Mouse (Mus musculus): ENCODE data around the gene Ctsa. TPM values are rescaled to one million over a fixed set of nuclear protein-coding genes. Genes with fewer than 3 reads are reported as not detected.
A peak's percentile ranks its signal among the peaks of the same experiment; 100 is the strongest.
"Not testable (repeated sequence)": the region's sequence is repeated elsewhere in the genome, so short reads cannot be mapped to it uniquely, and the experiment has no call there.

The Ctsa gene
- total and polyA plus RNA-seq, 2 experiments from 2014 or later, result 101 to 110 TPM

DNA sequence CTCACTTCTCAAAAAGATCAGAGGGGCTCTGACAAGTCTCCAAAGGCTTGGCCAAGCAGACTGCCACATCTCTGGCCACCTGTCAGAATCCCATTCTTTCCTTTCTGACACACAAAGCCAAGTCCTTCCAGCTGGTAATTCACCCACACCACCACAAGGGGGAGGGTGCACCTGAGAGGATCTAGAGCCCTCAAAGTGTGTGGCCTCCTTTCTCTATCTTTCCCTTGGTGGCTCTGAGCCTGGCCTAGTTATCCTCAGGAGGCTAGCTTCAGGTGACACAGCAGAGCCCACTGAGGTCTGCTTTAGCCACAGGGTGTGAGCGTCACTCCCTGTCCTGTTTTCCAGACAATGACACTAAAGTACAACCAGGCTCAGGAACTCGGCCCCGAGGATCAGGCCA is 39.4 kb upstream of the Ctsa start:
- Histone ChIP-seq H3K27ac (ENCODE audit: low read depth, low read length) (no peak overlapping the region), H3K4me2 (ENCODE audit: low read depth, low read length, poor library complexity, severe bottlenecking) (no peak overlapping the region), H3K4me3 (ENCODE audit: low read depth, low read length) (no peak overlapping the region), H3K4me1 (ENCODE audit: insufficient read depth, low read length) (no peaks in the 10 kb centered on the region), H3K27me3 (ENCODE audit: insufficient read depth, low read length) (no peaks in the 10 kb centered on the region), H3K9ac (replicated peaks; ENCODE audit: low read length, poor library complexity, severe bottlenecking) (no peak overlapping the region), H3K9me3 (ENCODE audit: low read length) (no peaks in the 10 kb centered on the region), H3K36me3 (ENCODE audit: insufficient read depth, low read length) (peaks cover 40% of the 10 kb centered on the region; the same call in 1 of the 2 replicates)
- DNase-seq (ENCODE audit: low spot score) (peak; percentile 38), ATAC-seq (ENCODE audit: low FRiP score) (no peak)
- 90% methylated on average over 3 of the region's 3 CpGs for WGBS
- peak; percentile 71 for TF ChIP-seq CTCF (IDR thresholded peaks at IDR 0.05)

DNA sequence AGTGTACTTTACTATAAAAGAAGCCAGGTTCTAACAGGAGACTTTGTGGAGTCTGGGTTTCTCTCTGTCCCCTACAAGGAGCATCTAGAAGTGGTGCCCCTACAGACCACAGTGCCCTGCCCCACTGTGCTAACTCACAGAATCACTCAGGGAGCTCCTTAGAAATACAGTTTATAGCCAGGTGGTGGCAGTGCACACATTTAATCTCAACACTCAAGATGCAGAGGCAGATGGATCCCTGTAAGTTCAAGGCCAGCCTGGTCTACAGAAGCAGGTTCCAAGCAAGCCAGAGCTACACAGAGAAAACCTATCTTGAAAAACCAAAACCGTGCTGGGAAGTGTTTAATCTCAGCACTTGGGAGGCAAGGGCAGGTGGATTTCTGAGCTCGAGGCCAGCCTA is 38.9 kb upstream of the Ctsa start:
- Histone ChIP-seq H3K4me2 (ENCODE audit: low read depth, low read length, poor library complexity, severe bottlenecking) (no peak overlapping the region), H3K4me1 (ENCODE audit: insufficient read depth, low read length) (no peaks in the 10 kb centered on the region), H3K9me3 (ENCODE audit: low read length) (no peaks in the 10 kb centered on the region), H3K9ac (replicated peaks; ENCODE audit: low read length, poor library complexity, severe bottlenecking) (no peak overlapping the region), H3K36me3 (ENCODE audit: insufficient read depth, low read length) (peaks cover 40% of the 10 kb centered on the region; the same call in 1 of the 2 replicates), H3K27ac (ENCODE audit: low read depth, low read length) (no peak overlapping the region), H3K4me3 (ENCODE audit: low read depth, low read length) (no peak overlapping the region), H3K27me3 (ENCODE audit: insufficient read depth, low read length) (no peaks in the 10 kb centered on the region)
- ATAC-seq (ENCODE audit: low FRiP score) (no peak), DNase-seq (ENCODE audit: low spot score) (peak; percentile 36)
- WGBS, result 96% methylated on average over 2 of the region's 2 CpGs
- peak; percentile 46 for TF ChIP-seq CTCF (IDR thresholded peaks at IDR 0.05)

DNA sequence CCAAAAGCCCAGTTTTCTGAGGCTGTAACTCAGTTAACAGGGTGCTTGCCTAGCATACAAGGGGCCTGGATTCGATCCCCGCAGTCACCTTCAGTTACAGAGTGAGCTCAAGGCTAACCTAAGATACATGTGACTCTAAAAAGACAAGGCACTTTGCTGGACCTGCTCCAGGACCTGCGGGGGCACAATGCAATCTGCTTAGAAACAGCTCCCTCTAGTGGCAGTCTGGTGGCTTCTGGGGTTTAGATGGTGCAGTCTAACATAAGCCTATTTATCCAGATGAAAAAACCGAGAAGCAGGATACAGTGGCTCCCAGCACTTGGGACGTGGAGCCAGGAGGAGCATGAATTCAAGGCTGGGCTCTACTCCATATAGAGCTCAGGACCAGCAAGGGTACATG is 38.4 kb upstream of the Ctsa start:
- DNase-seq (ENCODE audit: low spot score), result peak; percentile 95
- H3K4me1 ChIP-seq (ENCODE audit: insufficient read depth, low read length), result no peaks in the 10 kb centered on the region
- peak; percentile 88 for TF ChIP-seq CTCF (IDR thresholded peaks at IDR 0.05)
- H3K27ac ChIP-seq (ENCODE audit: low read depth, low read length), result no peak overlapping the region
- peaks cover 40% of the 10 kb centered on the region; the same call in 1 of the 2 replicates for H3K36me3 ChIP-seq (ENCODE audit: insufficient read depth, low read length)
- no peak overlapping the region for H3K9ac ChIP-seq (replicated peaks; ENCODE audit: low read length, poor library complexity, severe bottlenecking)
- no peaks in the 10 kb centered on the region for H3K9me3 ChIP-seq (ENCODE audit: low read length)
- 27% methylated on average over 5 of the region's 5 CpGs for WGBS
- H3K4me3 ChIP-seq (ENCODE audit: low read depth, low read length), result no peak overlapping the region
- H3K27me3 ChIP-seq (ENCODE audit: insufficient read depth, low read length), result no peaks in the 10 kb centered on the region
- no peak overlapping the region for H3K4me2 ChIP-seq (ENCODE audit: low read depth, low read length, poor library complexity, severe bottlenecking)
- no peak for ATAC-seq (ENCODE audit: low FRiP score)

DNA sequence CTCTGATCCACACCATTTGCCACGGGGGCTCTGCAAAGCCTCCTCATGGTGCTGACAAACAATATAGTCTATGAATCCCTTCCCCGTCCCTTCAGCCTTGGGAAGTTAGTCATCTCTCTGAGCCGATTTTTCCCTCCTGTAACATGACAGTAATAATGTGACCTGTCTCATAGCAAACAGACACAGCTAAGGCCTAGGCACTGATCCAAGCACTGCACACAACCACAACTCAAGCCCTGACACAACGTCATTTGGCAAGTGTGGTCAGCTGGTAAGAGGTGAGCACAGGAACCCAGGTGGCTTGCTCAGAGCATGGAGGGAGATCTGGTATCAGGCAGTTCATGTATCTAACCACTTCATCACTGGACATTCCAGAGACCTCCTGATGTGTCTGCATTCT is 36.8 kb upstream of the Ctsa start:
- ATAC-seq (ENCODE audit: low FRiP score), result no peak
- TF ChIP-seq CTCF (IDR thresholded peaks at IDR 0.05), result no peak
- Histone ChIP-seq H3K4me2 (ENCODE audit: low read depth, low read length, poor library complexity, severe bottlenecking) (no peak overlapping the region), H3K27me3 (ENCODE audit: insufficient read depth, low read length) (no peaks in the 10 kb centered on the region), H3K27ac (ENCODE audit: low read depth, low read length) (no peak overlapping the region), H3K36me3 (ENCODE audit: insufficient read depth, low read length) (peaks cover 38% of the 10 kb centered on the region; the same call in 1 of the 2 replicates), H3K4me1 (ENCODE audit: insufficient read depth, low read length) (no peaks in the 10 kb centered on the region), H3K4me3 (ENCODE audit: low read depth, low read length) (no peak overlapping the region), H3K9me3 (ENCODE audit: low read length) (no peaks in the 10 kb centered on the region), H3K9ac (replicated peaks; ENCODE audit: low read length, poor library complexity, severe bottlenecking) (no peak overlapping the region)
- 88% methylated on average over 4 of the region's 4 CpGs for WGBS
- no peak for DNase-seq (ENCODE audit: low spot score)

DNA sequence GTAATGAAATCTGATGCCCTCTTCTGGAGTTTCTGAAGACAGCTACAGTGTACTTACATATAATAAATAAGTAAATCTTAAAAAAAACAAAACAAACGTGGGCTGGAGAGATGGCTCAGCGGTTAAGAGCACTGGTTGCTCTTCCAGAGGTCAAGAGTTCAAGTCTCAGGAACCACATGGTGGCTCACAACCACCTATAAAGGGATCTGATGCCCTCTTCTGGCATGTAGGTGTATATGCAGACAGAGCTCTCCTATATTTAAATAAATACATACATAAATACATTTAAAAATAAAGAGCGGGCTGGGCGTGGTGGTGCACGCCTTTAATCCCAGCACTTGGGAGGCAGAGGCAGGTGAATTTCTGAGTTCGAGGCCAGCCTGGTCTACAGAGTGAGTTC is 34.1 kb upstream of the Ctsa start:
- not testable (repeated sequence) for H3K27ac ChIP-seq (ENCODE audit: low read depth, low read length); H3K27me3 ChIP-seq (ENCODE audit: insufficient read depth, low read length); H3K4me2 ChIP-seq (ENCODE audit: low read depth, low read length, poor library complexity, severe bottlenecking); DNase-seq (ENCODE audit: low spot score); H3K9me3 ChIP-seq (ENCODE audit: low read length); H3K9ac ChIP-seq (replicated peaks; ENCODE audit: low read length, poor library complexity, severe bottlenecking); H3K4me1 ChIP-seq (ENCODE audit: insufficient read depth, low read length); H3K4me3 ChIP-seq (ENCODE audit: low read depth, low read length); ATAC-seq (ENCODE audit: low FRiP score)
- peak; percentile 55 for TF ChIP-seq CTCF (IDR thresholded peaks at IDR 0.05)
- 84% methylated on average over 6 of the region's 6 CpGs for WGBS
- peaks cover 23% of the 10 kb centered on the region; the same call in 1 of the 2 replicates for H3K36me3 ChIP-seq (ENCODE audit: insufficient read depth, low read length)

DNA sequence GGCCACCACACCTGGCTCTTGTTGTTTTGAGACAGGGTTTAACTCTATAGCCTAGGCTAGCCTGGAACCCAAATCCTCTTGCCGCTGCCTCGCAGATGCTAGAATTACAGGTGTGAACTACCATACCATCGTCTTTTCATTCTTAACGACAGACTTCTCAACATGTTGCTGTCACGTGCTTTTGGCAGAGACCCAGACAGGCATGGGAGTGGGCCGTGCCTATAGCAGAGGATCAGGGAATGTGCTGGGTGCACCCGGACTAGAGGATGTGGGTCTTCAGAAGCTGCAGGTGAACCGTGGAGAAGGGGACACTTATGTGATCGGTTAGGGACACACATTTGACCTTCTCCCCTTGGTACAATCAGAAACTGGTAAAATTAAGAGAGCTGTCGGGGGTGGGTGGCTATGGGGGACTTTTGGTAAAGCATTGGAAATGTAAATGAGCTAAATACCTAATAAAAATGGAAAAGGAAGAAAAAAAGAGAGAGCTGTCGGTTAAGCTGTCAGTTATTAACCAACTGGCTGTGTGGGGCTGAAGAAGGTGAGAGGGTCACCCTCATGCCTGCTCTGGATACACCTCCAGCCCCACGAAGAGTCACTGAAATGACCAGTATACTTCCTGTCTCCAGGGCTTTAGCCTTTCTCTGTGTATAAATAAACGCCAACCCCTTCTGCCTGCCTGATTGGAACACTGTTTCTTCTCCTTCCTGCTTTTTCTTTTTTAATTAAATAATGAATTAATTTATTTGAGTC is 32.2 kb upstream of the Ctsa start:
- Histone ChIP-seq H3K36me3 (ENCODE audit: insufficient read depth, low read length) (peaks cover 15% of the 10 kb centered on the region; the same call in 1 of the 2 replicates), H3K4me3 (ENCODE audit: low read depth, low read length) (no peak overlapping the region), H3K9ac (replicated peaks; ENCODE audit: low read length, poor library complexity, severe bottlenecking) (no peak overlapping the region), H3K4me2 (ENCODE audit: low read depth, low read length, poor library complexity, severe bottlenecking) (no peak overlapping the region), H3K27ac (ENCODE audit: low read depth, low read length) (no peak overlapping the region), H3K4me1 (ENCODE audit: insufficient read depth, low read length) (no peaks in the 10 kb centered on the region), H3K9me3 (ENCODE audit: low read length) (no peaks in the 10 kb centered on the region), H3K27me3 (ENCODE audit: insufficient read depth, low read length) (no peaks in the 10 kb centered on the region)
- DNase-seq (ENCODE audit: low spot score), result no peak
- TF ChIP-seq CTCF (IDR thresholded peaks at IDR 0.05), result no peak
- no peak for ATAC-seq (ENCODE audit: low FRiP score)
- 94% methylated on average over 13 of the region's 13 CpGs for WGBS
